Mouse (Mus musculus): Measurements from ENCODE around the gene Rps6kb1.

The Rps6kb1 gene

DNA sequence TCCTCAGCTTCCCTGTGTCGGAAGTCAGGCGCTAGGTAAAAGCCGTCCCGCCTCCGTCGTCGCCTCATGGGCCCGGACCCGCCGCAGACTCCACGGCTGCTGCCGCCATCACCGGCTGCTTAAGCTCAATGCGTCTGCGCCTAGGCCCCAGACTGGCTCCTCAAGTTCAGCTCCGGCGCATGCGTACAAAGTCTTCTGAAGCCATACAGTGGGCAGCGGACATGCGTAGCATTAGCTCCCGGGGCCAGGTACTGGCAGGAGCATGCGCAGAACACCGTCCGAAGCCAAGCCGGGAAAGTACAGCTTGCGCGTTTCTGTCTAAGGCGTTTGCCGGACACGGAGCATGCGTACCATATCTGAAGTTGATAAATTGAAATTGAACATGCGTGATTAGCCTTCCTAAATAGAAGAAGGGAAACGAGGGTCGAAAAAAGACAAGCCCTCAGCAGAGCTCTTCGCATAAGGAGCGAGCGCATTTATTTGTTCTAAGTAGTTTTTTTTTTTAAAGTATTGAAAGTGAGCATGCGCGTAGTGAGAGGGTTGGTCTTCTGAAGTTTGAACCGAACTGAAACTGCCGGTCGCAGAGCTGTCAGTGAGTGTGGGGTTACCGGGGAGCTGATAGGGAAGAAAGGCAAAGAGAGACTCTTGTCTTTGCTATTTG, at the start of gene Rps6kb1, which contains the start of gene Tubd1:
TSS of gene Rps6kb1 (minus strand) at position 167 of the 661 bp plus-strand sequence.
TSS of gene Tubd1 (plus strand) at position 353 of the 661 bp plus-strand sequence.
- WGBS, result under 1% methylated on average over 43 of the region's 43 CpGs

DNA sequence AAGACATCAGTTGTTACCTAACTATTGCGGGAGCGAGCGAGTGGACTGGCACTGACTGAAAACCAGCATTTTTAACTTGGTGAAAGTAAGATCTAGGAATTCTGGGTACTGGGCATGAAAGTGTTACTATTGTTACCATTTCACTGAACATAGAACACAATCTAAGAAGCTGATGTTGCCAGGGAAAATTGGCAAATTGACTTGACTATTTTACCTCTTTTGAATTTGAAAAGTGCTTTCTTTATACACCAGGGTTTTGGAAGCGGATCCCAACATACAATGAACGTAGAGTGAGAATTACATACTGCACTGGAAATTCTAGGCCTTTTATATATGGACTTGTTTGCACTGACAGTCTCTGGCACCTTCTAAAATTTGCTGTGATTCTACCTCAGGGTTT, 48.8 kb upstream of the Rps6kb1 start:
- WGBS, result 80% methylated on average over 5 of the region's 5 CpGs

DNA sequence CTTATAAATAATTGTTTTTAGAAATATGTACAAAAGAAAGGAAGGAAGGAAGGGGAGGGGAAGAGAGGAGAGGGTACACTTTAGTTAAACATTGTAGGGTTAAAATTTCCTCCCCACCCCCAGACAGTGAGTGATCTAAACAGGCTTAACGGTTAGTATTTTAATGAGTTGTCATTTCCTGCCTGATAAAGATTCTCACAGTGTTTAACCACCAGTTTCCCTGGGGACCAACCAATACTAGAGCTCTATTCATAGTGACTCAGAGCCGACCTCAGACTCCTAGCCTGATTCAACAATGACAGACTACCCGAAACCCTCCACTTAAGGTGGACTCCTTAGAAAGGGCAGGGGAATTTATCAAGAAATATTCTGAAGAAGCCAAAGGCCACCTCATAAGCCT, 48.4 kb upstream of the Rps6kb1 start:
- 58% methylated on average over 3 of the region's 3 CpGs for WGBS

DNA sequence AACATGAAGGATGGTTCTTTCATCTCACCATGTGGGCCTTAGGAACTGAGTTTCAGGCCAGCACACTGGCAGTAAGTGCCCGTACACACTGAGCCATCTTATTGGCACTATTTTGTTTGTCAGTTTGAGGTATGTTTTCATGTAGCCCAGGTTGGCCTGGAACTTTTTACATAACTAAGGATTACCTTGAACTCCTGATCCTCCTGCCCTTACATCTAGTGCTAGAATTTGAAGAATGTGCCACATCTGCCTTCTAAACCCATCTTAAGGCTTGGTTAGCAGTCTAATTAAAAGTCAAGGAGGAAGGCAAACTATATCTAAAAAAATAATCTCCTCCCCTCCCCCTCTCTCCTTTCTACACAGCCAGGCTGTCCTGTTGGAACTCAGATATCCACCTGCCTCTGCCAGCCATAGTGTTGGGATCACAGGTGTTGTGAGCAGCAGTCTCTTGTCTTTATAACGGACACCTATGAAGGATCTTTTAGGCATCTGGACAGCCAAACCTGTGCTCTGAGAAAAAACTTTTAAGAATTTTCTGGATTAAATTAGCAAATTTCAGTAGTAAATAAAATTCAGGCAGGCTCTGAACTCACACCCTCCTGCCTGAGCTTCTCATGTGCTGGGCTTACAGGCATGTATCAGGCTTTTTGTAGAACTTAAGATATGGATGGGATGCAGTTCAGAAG, 47.5 kb upstream of the Rps6kb1 start:
- WGBS, result 77% methylated on average over 2 of the region's 2 CpGs

DNA sequence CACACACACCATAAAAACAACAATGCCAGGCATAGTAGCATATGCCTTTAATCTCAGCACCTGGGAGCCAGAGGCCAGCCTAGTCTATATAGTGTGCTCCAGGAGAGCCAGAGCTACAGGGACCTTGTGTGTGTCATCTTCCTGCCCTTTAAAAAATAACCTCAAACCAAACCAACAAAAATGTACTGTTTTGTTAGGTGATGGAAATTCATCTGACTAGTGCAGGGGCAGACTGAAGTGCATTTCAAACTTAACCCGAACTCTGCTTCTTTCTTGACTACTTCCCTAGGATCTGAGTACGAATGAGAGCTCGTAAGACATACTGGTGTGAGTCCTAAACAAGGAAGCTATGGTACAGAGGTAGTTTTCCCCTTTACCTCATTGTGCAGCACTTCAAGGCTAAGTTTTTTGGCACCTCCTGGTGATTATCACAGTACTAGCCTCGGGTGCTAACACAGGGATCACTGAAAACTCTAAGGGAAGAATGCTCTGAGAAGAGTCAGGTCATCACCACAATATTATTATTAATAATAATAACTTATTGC, 46.8 kb upstream of the Rps6kb1 start:
- WGBS, result 80% methylated on average over 4 of the region's 4 CpGs

DNA sequence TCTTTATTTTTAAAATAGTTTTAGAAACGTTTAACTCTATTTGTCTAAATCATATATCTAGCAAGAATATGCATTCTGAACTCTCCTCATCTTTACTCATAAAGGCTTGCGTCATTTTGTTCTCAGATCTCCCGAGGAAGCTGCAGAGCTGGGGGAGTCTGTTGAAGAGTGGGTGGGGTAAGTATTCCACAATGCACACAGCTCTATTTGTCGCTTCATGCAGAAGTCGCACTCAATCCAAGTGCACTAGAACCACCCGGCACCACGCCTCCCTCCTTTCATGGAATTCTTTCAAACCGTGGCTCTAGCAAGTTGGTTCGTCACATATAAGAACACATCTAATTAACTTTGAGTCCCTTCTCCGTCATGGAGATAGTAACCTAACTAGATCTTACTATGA, 46.0 kb upstream of the Rps6kb1 start:
- WGBS, result 50% methylated on average over 10 of the region's 10 CpGs

DNA sequence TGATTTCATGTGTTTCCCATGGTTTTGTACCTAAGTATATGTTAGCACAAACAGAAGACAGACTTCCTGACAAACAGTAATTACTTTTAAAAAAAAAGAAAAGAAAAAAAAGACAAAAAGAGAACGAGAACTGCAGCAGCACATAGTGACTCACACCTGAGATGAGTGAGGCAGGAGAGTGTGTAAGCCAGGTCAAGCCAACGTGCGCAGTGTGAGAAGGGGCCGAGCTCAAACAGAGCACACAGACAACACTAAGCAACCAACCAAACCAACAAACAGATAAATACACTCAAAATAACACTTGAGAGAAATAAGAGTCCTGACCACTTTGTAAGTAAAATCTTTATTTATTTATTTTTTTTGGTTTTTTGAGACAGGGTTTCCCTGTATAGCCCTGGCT, 45.5 kb upstream of the Rps6kb1 start:
- whole genome bisulfite sequencing, result 75% methylated on average over 4 of the region's 4 CpGs

DNA sequence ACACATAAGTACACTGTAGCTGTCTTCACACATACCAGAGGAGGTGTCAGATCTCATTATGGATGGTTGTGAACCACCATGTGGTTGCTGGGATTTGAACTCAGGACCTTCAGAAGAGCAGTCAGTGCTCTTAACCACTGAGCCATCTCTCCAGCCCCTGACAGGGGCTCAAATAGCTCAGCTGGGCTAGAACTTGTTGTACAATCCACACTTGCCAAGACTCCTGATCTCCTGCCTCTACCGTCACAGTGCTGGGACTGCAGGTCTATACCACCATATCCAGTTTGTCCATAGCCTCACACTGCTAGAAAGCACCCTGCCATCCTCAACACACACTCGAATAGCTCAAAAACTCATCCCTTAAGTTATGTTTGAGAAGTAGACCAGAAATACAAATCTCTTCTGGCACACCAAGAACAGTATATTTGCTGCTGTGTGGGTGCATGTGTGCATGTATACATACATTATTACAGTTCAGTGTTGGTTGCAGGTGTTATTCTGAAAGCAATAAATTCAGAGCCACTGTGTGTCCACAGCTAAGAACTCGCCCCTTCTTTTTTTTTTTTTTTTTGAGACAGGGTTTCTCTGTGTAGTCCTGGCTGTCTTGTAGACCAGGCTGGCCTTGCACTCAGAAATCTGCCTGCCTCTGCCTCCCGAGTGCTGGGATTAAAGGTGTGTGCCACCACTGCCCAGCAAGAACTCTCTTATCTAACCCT, 44.1 kb upstream of the Rps6kb1 start:
- 84% methylated on average over 4 of the region's 4 CpGs for WGBS

DNA sequence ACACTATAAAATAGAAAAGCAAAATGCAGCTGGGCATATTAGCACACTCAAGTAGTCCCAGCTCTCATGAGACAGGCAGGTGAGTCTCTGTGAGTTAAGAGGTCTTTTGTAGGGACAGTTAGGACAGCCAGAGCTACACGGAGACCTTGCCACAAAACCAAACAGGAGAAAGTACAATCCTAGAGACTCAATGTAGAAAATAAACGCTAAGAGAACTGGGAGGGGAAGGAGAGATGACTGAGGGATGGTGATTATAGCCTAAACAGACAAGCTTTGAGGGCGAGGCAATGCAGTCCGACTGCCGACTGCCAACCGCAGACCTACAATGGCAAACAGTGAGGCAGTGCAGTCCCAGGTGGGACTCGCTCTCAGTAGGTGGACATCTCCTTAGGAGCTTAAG, 43.2 kb upstream of the Rps6kb1 start:
- 72% methylated on average over 7 of the region's 7 CpGs for WGBS

DNA sequence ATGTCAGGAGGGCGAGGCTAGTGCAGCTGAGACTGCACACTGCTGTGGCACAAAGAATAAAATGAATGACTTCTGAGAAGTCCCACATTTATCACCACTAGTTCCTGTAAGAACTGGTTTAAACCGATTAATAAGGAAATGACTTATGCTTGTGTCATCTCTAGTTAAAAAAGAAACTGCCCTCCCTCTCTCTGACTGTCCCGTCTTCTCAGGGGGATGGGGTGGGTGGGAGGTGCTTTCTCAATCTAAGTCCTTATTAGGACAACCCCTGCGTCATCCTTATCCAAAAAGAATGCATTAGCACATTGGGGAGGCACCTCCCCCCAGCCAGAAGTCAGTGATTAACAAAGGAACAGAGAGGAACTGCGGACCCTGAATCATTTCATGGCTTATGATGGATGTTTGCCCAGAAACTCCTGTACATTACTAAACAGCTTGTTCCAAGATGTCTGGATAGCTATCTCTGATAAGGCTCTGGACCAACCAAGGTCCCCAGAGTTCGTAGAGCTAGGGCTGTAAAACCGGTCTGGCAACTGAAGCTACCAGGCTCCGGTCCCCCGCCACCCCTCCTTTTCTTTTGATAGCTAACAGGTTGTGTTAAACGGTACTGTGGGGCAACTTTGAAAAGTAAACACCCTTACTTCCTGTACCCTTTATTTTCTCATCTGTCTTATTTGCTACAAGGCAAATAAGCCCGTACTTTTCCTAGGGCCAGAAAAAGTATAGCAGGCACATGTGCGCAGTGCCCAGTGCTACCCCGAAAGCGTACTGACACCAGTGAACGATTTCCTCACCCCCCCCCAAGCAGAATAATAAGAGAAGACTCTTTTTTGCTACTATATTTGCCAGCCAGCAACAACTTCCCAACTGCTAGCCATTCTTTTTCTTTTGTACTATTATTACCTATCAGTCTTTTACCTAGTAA, 42.5 kb upstream of the Rps6kb1 start:
- WGBS, result 34% methylated on average over 15 of the region's 15 CpGs

DNA sequence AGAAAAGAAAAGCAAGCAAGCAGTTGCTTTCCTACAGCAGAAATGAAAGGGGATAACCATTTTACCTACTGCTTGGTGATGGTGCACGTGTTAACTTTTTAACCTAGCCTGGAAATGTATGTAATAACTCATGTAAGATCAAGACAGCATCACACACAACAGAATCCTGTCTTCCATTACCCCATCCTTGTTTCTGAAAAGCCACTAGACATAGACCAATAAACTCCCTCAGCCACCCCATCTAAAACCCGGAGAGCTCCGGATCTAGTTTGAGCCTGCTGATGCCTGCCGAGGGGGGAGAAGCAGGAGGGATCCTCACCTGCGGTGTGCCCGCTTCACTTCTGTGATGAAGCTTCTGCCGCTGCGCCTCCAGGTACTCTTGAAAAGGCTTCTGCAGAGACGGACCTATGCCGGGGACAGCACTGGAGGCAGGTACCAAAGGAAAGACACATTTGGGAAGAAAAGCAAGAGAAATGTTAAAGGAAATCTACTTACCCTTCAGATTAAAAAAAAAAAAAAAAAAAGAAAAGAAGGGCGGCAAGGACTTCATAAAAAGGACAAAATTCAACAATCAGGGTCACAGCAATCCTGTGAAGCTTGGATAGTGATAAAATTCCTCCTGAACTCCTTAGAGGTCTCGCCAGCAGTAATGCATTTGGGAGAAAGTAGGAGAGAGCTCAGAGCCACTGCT, 41.7 kb upstream of the Rps6kb1 start:
- WGBS, result 49% methylated on average over 12 of the region's 12 CpGs

DNA sequence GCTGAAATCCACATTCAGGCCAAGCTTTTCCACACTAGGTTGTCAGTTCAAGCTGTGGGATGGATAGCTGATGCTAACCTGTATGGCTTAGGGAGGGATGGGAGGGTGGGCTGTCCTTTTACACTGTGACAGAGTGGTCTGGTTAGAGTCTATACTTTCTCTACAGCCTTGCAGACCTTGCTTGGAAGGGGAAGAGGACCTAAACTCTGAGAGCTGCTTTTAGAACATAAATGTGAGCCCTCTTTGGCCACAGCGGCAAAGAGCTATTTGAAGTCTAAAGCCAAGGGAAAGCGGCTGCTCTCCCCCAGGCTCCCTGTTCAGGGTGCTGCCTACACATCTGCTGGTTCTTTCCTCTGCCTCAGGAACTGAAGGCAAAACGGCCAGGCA, 41.0 kb upstream of the Rps6kb1 start:
- WGBS, result 21% methylated on average over 3 of the region's 3 CpGs

DNA sequence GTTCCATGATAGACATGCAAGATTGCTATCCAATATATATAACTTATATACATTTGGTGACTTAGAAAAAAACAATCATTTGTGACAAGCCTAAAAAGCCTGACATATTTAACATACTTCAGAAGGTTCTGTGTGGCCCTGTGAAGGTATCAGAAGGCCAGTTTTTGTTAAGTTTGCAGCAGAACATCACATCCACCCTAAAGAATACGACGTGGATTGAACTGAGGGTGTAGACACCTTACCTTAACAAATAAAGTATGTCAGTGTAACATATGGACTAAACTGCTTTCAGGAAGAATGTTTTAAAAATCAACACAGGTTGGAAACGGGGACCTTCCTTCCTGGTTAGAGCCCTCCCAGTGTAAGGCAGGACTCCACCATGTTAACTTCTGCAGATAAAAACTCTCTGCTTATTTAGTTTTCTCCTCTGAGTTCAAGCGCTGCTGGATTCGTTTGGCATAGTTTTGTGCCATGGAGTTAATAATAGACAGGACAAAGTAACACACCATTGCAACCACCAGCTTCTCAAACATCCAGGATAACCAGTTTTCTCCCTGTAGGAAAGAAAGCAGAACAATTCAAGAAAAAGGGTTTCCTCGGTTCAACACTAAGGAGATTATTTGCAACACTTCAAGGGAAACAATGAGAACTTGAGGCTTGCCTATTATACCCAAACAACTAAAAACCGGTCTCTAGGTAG, 40.4 kb upstream of the Rps6kb1 start:
- 60% methylated on average over 7 of the region's 7 CpGs for WGBS

DNA sequence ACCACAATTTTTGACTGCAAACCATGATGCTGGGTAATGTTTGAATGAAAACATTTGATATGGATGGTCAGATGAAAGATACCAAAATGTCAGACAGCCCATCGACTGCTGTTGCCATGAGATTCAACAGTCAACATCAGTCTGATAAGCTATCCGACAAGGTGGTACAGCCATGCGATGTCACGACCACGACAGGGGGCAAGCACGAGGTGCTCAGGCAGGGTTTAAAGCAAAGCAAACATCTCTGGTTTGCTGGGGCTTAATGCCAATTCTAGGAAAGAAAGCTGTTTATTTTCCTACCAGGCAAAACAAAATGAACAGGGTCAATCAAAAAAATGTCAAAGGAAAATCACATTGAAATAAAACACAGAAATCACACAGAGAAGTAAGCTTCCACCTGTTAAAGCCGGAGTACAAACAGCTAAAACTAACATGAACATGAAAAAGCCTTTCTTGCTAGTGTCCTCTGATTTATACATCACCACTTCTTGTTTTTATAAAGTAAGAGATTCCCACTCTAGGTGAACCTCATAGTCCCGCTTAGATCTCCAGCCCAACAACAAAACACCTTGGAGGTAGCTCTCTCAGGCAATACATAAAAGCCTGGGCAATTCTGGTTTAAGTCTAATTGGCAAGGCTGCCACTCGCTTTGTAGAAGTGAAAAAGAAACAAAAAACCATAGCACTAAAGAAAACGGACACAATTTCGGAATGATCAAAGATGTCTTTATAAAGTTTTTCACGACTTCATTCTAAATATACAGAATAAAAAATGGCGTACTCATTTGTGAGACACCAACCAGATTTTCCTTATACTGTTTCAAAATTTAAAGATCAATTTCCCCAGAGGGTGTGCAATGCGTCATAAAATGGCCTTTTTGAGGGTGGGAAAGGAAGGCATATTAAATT, 39.6 kb upstream of the Rps6kb1 start:
- 79% methylated on average over 14 of the region's 14 CpGs for whole genome bisulfite sequencing

DNA sequence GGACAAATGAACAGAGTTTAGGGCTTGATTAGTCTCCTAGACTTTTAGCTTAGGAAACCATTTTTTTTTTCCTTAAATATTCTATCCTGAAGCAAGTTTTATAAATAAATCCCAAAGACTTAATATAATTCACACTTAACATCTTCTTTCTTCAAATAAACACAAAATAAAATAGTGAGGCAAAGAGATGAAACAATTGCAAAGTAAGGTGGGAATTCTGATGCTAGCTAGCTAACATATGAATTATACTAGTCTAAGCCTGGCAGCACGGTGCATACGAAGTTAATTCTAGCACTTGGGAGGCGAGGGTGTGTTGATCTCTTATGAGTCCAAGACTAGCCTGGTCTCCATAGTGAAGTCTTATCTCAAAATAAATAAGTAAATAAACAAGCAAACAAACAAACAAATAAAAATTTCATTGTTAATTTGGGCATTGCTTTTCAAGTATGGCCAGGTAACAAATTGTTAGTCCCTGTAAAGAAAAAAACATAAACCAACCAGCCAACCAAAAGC, 38.8 kb upstream of the Rps6kb1 start:
- WGBS, result 88% methylated on average over 3 of the region's 3 CpGs

DNA sequence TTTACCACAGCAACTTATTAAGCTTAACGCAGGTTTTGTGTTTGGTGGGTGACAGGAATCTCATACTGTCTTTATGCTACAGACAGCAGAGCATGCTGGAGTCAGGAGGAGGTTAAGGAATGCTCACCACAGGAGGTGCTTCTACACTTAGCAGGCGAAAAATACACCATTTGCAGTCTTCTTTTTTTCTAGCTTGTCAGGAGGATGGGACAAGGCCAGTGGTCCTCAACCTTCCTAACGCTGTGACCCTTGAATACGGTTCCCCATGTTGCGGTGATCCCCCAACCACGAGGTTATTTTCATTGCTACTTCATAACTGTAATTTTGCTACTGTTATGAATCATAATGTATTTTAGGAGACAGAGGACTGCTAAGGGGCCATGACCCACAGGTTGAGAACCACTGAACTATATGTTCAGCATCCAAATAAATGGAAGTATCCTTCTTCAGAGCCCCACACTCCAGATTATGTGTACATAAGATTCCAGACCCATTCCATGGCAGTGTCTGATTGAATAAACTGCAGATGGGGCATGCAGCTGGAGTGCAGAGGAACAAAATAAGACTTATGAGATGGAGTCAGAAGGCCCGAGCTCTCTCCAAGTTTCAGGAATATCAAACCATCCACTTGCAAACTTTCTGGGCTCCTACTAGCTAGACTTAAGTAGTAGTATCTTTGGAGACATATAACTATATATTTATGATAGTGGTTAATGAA, 38.1 kb upstream of the Rps6kb1 start:
- 90% methylated on average over 7 of the region's 7 CpGs for WGBS

DNA sequence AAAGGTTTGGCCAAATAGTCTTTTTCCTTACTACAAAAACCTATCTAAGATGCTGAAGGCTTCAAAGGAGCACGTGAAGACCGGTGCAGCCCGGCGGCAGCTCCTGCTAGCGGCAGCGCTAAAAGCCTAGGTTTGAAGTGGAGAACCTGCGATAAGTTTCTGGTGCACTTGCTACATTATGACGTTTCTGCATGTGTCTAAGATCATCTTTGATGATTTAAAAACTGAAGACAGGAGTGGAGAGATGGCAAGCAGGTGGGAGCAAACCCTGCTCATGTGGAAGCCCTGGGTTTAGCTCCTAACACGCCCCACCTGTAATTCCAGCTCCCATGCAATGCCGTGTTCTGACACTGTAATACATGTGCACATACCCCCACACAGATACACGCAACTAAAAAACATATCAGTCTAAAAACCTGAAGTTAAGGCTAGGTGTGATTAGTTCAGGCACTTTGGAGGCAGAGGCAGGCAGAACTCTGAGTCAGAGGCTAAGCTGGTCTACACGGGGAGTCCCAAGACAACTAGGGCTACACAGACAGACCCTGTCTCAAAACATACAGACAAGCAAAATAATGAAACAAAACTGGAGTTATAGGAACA, 37.4 kb upstream of the Rps6kb1 start:
- WGBS, result 89% methylated on average over 12 of the region's 12 CpGs

DNA sequence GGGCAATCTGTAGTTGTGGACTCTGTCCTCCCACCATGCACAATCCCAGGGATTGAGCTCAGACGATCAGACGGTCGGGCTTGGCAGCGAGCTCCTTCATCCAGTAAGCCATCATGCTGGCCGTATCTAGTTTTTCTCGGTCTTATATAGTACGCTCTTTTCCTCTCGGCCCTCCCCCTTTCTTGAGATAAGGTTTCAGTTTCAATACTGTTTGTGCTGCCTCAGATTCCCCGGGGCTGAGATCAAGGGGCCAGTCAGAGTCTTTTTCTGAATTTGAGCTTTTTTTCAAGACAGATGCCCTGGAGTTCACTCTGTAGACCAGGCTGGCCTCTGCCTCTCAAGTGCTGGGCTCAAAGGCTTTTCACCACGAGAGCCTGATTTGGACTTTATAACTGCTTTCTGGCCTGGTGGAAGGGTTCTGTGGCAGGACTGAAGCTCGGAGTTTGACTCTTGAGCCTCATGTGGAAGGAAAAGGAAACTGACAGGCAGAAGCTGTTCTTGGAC, 36.7 kb upstream of the Rps6kb1 start:
- 61% methylated on average over 11 of the region's 11 CpGs for WGBS
